Mouse (Mus musculus): ENCODE measurements at regions not wholly inside any gene's neighbourhood (a gene's known extent, or its start where the extent isn't known, plus 50 kb on each side); places are given as distances from the start of the nearest gene placed in this dataset.

- no peak overlapping the region for H3K4me3 ChIP-seq (ENCODE audit: low read depth, low read length)
- H3K9me3 ChIP-seq (replicated peaks; ENCODE audit: control insufficient read depth, low read length, poor library complexity, severe bottlenecking), result no peaks in the 10 kb centered on the region
- 79% methylated on average over 17 of the region's 17 CpGs for WGBS
- H3K9ac ChIP-seq (ENCODE audit: low read depth, low read length), result no peak overlapping the region
- ATAC-seq, result no peak
- no peaks in the 10 kb centered on the region for H3K27me3 ChIP-seq (ENCODE audit: control insufficient read depth, insufficient read depth, low read depth, low read length)
- no peak overlapping the region for H3K27ac ChIP-seq (ENCODE audit: low read length)
- H3K4me2 ChIP-seq (ENCODE audit: low read length), result no peak overlapping the region
- H3K4me1 ChIP-seq (ENCODE audit: control insufficient read depth, insufficient read depth, low read length), result no peaks in the 10 kb centered on the region
- H3K36me3 ChIP-seq (ENCODE audit: control insufficient read depth, insufficient read depth, low read length), result no peaks in the 10 kb centered on the region
Observed at GRCm38 (mm10) chr3:143742786-143743571, 462.0 kb downstream of the Lmo4 start.

GRCm38 (mm10) chr3:143738676-143739075 lies 466.3 kb downstream of the Lmo4 start:
- 68% methylated on average over 3 of the region's 3 CpGs for WGBS
- ATAC-seq, result no peak
- no peaks in the 10 kb centered on the region for H3K9me3 ChIP-seq (replicated peaks; ENCODE audit: control insufficient read depth, low read length, poor library complexity, severe bottlenecking)
- no peak overlapping the region for H3K27ac ChIP-seq (ENCODE audit: low read length)
- no peak overlapping the region for H3K4me2 ChIP-seq (ENCODE audit: low read length)
- H3K4me1 ChIP-seq (ENCODE audit: control insufficient read depth, insufficient read depth, low read length), result no peaks in the 10 kb centered on the region
- no peaks in the 10 kb centered on the region for H3K36me3 ChIP-seq (ENCODE audit: control insufficient read depth, insufficient read depth, low read length)
- H3K9ac ChIP-seq (ENCODE audit: low read depth, low read length), result no peak overlapping the region
- no peaks in the 10 kb centered on the region for H3K27me3 ChIP-seq (ENCODE audit: control insufficient read depth, insufficient read depth, low read depth, low read length)
- no peak overlapping the region for H3K4me3 ChIP-seq (ENCODE audit: low read depth, low read length)

- H3K36me3 ChIP-seq (ENCODE audit: control insufficient read depth, insufficient read depth, low read length), result no peaks in the 10 kb centered on the region
- no peaks in the 10 kb centered on the region for H3K9me3 ChIP-seq (replicated peaks; ENCODE audit: control insufficient read depth, low read length, poor library complexity, severe bottlenecking)
- H3K9ac ChIP-seq (ENCODE audit: low read depth, low read length), result no peak overlapping the region
- 69% methylated on average over 6 of the region's 6 CpGs for WGBS
- no peak overlapping the region for H3K27ac ChIP-seq (ENCODE audit: low read length)
- ATAC-seq, result no peak
- H3K27me3 ChIP-seq (ENCODE audit: control insufficient read depth, insufficient read depth, low read depth, low read length), result no peaks in the 10 kb centered on the region
- H3K4me2 ChIP-seq (ENCODE audit: low read length), result no peak overlapping the region
- H3K4me3 ChIP-seq (ENCODE audit: low read depth, low read length), result no peak overlapping the region
- no peaks in the 10 kb centered on the region for H3K4me1 ChIP-seq (ENCODE audit: control insufficient read depth, insufficient read depth, low read length)
Observed at GRCm38 (mm10) chr3:143737844-143738243, 467.2 kb downstream of the Lmo4 start.

GRCm38 (mm10) chr3:143736651-143737398 lies 468.2 kb downstream of the Lmo4 start:
- Histone ChIP-seq H3K4me1 (ENCODE audit: control insufficient read depth, insufficient read depth, low read length) (no peaks in the 10 kb centered on the region), H3K9me3 (replicated peaks; ENCODE audit: control insufficient read depth, low read length, poor library complexity, severe bottlenecking) (no peaks in the 10 kb centered on the region), H3K27ac (ENCODE audit: low read length) (no peak overlapping the region), H3K4me3 (ENCODE audit: low read depth, low read length) (no peak overlapping the region), H3K27me3 (ENCODE audit: control insufficient read depth, insufficient read depth, low read depth, low read length) (no peaks in the 10 kb centered on the region), H3K36me3 (ENCODE audit: control insufficient read depth, insufficient read depth, low read length) (no peaks in the 10 kb centered on the region), H3K4me2 (ENCODE audit: low read length) (no peak overlapping the region), H3K9ac (ENCODE audit: low read depth, low read length) (no peak overlapping the region)
- 88% methylated on average over 6 of the region's 6 CpGs for WGBS
- ATAC-seq, result no peak

GRCm38 (mm10) chr3:143734791-143735190 lies 470.2 kb downstream of the Lmo4 start:
- no peak for ATAC-seq
- Histone ChIP-seq H3K27me3 (ENCODE audit: control insufficient read depth, insufficient read depth, low read depth, low read length) (no peaks in the 10 kb centered on the region), H3K9me3 (replicated peaks; ENCODE audit: control insufficient read depth, low read length, poor library complexity, severe bottlenecking) (no peaks in the 10 kb centered on the region), H3K4me3 (ENCODE audit: low read depth, low read length) (no peak overlapping the region), H3K9ac (ENCODE audit: low read depth, low read length) (no peak overlapping the region), H3K36me3 (ENCODE audit: control insufficient read depth, insufficient read depth, low read length) (no peaks in the 10 kb centered on the region), H3K4me1 (ENCODE audit: control insufficient read depth, insufficient read depth, low read length) (no peaks in the 10 kb centered on the region), H3K4me2 (ENCODE audit: low read length) (no peak overlapping the region), H3K27ac (ENCODE audit: low read length) (no peak overlapping the region)
- WGBS, result 87% methylated on average over 2 of the region's 2 CpGs

- H3K27me3 ChIP-seq (ENCODE audit: control insufficient read depth, insufficient read depth, low read depth, low read length), result no peaks in the 10 kb centered on the region
- H3K36me3 ChIP-seq (ENCODE audit: control insufficient read depth, insufficient read depth, low read length), result no peaks in the 10 kb centered on the region
- H3K27ac ChIP-seq (ENCODE audit: low read length), result no peak overlapping the region
- 89% methylated on average over 8 of the region's 8 CpGs for WGBS
- no peak overlapping the region for H3K4me3 ChIP-seq (ENCODE audit: low read depth, low read length)
- no peak overlapping the region for H3K9ac ChIP-seq (ENCODE audit: low read depth, low read length)
- no peak for ATAC-seq
- H3K4me1 ChIP-seq (ENCODE audit: control insufficient read depth, insufficient read depth, low read length), result no peaks in the 10 kb centered on the region
- H3K9me3 ChIP-seq (replicated peaks; ENCODE audit: control insufficient read depth, low read length, poor library complexity, severe bottlenecking), result no peaks in the 10 kb centered on the region
- no peak overlapping the region for H3K4me2 ChIP-seq (ENCODE audit: low read length)
Observed at GRCm38 (mm10) chr3:143732966-143733725, 471.9 kb downstream of the Lmo4 start.

- WGBS, result 78% methylated on average over 8 of the region's 8 CpGs
- no peak for ATAC-seq
- no peaks in the 10 kb centered on the region for H3K36me3 ChIP-seq (ENCODE audit: control insufficient read depth, insufficient read depth, low read length)
- H3K9ac ChIP-seq (ENCODE audit: low read depth, low read length), result no peak overlapping the region
- H3K27ac ChIP-seq (ENCODE audit: low read length), result no peak overlapping the region
- no peak overlapping the region for H3K4me3 ChIP-seq (ENCODE audit: low read depth, low read length)
- H3K9me3 ChIP-seq (replicated peaks; ENCODE audit: control insufficient read depth, low read length, poor library complexity, severe bottlenecking), result no peaks in the 10 kb centered on the region
- H3K4me2 ChIP-seq (ENCODE audit: low read length), result no peak overlapping the region
- H3K4me1 ChIP-seq (ENCODE audit: control insufficient read depth, insufficient read depth, low read length), result no peaks in the 10 kb centered on the region
- H3K27me3 ChIP-seq (ENCODE audit: control insufficient read depth, insufficient read depth, low read depth, low read length), result no peaks in the 10 kb centered on the region
Observed at GRCm38 (mm10) chr3:143729473-143730076, 475.4 kb downstream of the Lmo4 start.

- H3K4me1 ChIP-seq (ENCODE audit: control insufficient read depth, insufficient read depth, low read length), result no peaks in the 10 kb centered on the region
- no peak for ATAC-seq
- no peak overlapping the region for H3K9ac ChIP-seq (ENCODE audit: low read depth, low read length)
- no peak overlapping the region for H3K4me3 ChIP-seq (ENCODE audit: low read depth, low read length)
- H3K27ac ChIP-seq (ENCODE audit: low read length), result no peak overlapping the region
- H3K9me3 ChIP-seq (replicated peaks; ENCODE audit: control insufficient read depth, low read length, poor library complexity, severe bottlenecking), result no peaks in the 10 kb centered on the region
- no peak overlapping the region for H3K4me2 ChIP-seq (ENCODE audit: low read length)
- no peaks in the 10 kb centered on the region for H3K27me3 ChIP-seq (ENCODE audit: control insufficient read depth, insufficient read depth, low read depth, low read length)
- WGBS, result 73% methylated on average over 2 of the region's 2 CpGs
- no peaks in the 10 kb centered on the region for H3K36me3 ChIP-seq (ENCODE audit: control insufficient read depth, insufficient read depth, low read length)
Observed at GRCm38 (mm10) chr3:143722571-143722970, 482.4 kb downstream of the Lmo4 start.
